Mouse (Mus musculus) forebrain, postnatal 0 days (tissue): ENCODE data around the gene Olfr330. TPM values are rescaled to one million over a fixed set of nuclear protein-coding genes. Genes with fewer than 3 reads are reported as not detected.

ENCODE experiments used
- ATAC-seq: fragments of 200-750 bp; cut with Nextera tagmentation; 2 replicates; pipeline ENCODE4 v1.8.0; 2017; ENCODE audit warnings: mild to moderate bottlenecking, moderate library complexity
- DNase-seq: peaks from one replicate; pipeline ENCODE4 v3.0.0-alpha.2; 2015
- H3K27ac ChIP-seq: fragments of 300-500 bp; sonication (generic); 2 replicates; pipeline ENCODE4 v1.5.1; 2014; ENCODE audit warnings: low read depth, mild to moderate bottlenecking, antibody characterized with exemption, low read length, moderate library complexity, mixed read lengths
- H3K27me3 ChIP-seq: fragments of 300-500 bp; sonication (generic); 2 replicates; pipeline ENCODE4 v1.6.1; 2014; ENCODE audit warnings: mild to moderate bottlenecking, low read length, mixed read lengths; ENCODE audit not compliant: insufficient read depth
- H3K36me3 ChIP-seq: fragments of 300-500 bp; sonication (generic); 2 replicates; pipeline ENCODE4 v1.6.1; 2014; ENCODE audit warnings: mild to moderate bottlenecking, moderate library complexity; ENCODE audit not compliant: insufficient read depth
- H3K4me1 ChIP-seq: fragments of 300-500 bp; sonication (generic); 2 replicates; pipeline ENCODE4 v1.6.1; 2014; ENCODE audit warnings: antibody characterized with exemption; ENCODE audit not compliant: insufficient read depth
- H3K4me2 ChIP-seq: fragments of 300-500 bp; sonication (generic); 2 replicates; pipeline ENCODE4 v1.6.1; 2014; ENCODE audit warnings: low read depth, mild to moderate bottlenecking, moderate library complexity
- H3K4me3 ChIP-seq: fragments of 300-500 bp; sonication (generic); 2 replicates; pipeline ENCODE4 v1.5.1; 2014; ENCODE audit warnings: low read depth, low read length, mixed read lengths
- H3K9ac ChIP-seq: fragments of 300-500 bp; sonication (generic); 2 replicates; pipeline ENCODE4 v1.6.1; 2014; ENCODE audit warnings: mild to moderate bottlenecking
- H3K9me3 ChIP-seq: fragments of 300-500 bp; sonication (generic); 2 replicates; pipeline ENCODE4 v1.6.1; 2016; ENCODE audit warnings: low read length
- CTCF ChIP-seq: sonication (generic); IDR thresholded peaks from 2 replicates; pipeline ENCODE4 v1.5.1; 2016; ENCODE audit warnings: antibody characterized with exemption, control low read depth, low read depth
- WGBS: fragments of 180-500 bp; shearing (Covaris S2); extraction: QIAGEN DNeasy Blood & Tissue Kit; methylation state at CpG from one replicate; pipeline ENCODE4 v1.1.7; 2014; 5-methylcytosine and 5-hydroxymethylcytosine counted together
- polyA plus RNA-seq: library from polyadenylated mRNA; unstranded; fragments of >200 nt; fragmentation: Nextera tagmentation; extraction: Ambion mirVana; gene quantifications from 2 replicates; pipeline ENCODE4 v1.2.1, GENCODE M21; 2015
- total RNA-seq: library from RNA; depleted of rRNA; stranded (reverse); fragments of >200 nt; gene quantifications from 2 replicates; pipeline ENCODE4 v1.2.3, GENCODE M21; 2014; rRNA removed

Gene Olfr330
- total and polyA plus RNA-seq, 2 experiments from 2014 or later: 0.24 TPM; not detected in 1

- Histone ChIP-seq H3K9me3 (no peaks in the 10 kb centered on the region), H3K9ac (no peak overlapping the region), H3K36me3 (no peaks in the 10 kb centered on the region), H3K27me3 (no peaks in the 10 kb centered on the region), H3K4me2 (no peak overlapping the region), H3K4me1 (no peaks in the 10 kb centered on the region), H3K27ac (no peak overlapping the region), H3K4me3 (no peak overlapping the region)
- peak; percentile 54; the same call in 1 of the 2 replicates for ATAC-seq
- 46% methylated on average over 3 of the region's 3 CpGs for WGBS
- peak; percentile 67 for TF ChIP-seq CTCF
- peak; percentile 64 for DNase-seq
These were observed 35.3 kb downstream of the Olfr330 start for GRCm38 (mm10) chr11:58499290-58499689.

DNA sequence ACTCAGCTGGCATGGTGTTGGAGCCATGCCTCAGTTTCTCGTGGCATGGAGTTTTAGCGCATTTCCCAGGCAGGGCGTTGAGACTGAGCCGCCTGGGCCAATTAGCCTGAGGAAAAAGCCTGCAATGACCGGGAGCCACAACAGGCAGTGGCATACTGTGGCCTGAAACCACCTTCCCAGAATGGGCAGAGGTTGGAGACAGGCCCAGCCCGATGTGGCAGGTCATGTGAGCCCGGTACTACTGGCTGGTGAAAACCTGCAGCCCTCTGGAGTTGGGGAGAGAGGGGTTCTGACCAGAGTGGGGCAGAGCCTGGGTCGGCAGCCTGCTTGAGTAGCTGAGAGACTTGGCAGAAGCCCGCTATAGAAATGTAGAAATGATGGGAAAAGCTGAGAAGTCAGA, 35.9 kb downstream of the Olfr330 start:
- Histone ChIP-seq H3K9ac (no peak overlapping the region), H3K27ac (no peak overlapping the region), H3K9me3 (no peaks in the 10 kb centered on the region), H3K27me3 (no peaks in the 10 kb centered on the region), H3K4me2 (no peak overlapping the region), H3K36me3 (no peaks in the 10 kb centered on the region), H3K4me1 (no peaks in the 10 kb centered on the region), H3K4me3 (no peak overlapping the region)
- 84% methylated on average over 9 of the region's 9 CpGs for WGBS
- DNase-seq (no peak), ATAC-seq (no peak)
- TF ChIP-seq CTCF: no peak

GRCm38 (mm10) chr11:58492455-58492854, 42.2 kb downstream of the Olfr330 start, which contains the start of gene Olfr332:
Gene Olfr332, minus strand, starts transcription at chr11:58492555.
- Histone ChIP-seq H3K4me3 (no peak within 1 kb of the TSS), H3K27me3 (no peaks in the 10 kb centered on the region), H3K9ac (no peak within 1 kb of the TSS), H3K9me3 (no peaks in the 10 kb centered on the region), H3K36me3 (no peaks in the 10 kb centered on the region), H3K27ac (no peak within 1 kb of the TSS), H3K4me2 (no peak within 1 kb of the TSS), H3K4me1 (no peaks in the 10 kb centered on the region)
- WGBS: 81% methylated on average over 2 of the region's 2 CpGs
- no peak for TF ChIP-seq CTCF
- DNase-seq (no peak), ATAC-seq (no peak)

Other genes starting within 250 kb of the Olfr330 start
- gene Zfp692, start 227.8 kb downstream of the Olfr330 start, total RNA-seq: 25.6 and 30.0 TPM in 2 replicates
- 14.8 and 17.7 TPM in 2 replicates for gene Zfp692, start 227.8 kb downstream of the Olfr330 start, polyA plus RNA-seq
- gene Zfp672, start 204.5 kb downstream of the Olfr330 start, total RNA-seq: 41.5 and 41.7 TPM in 2 replicates
- 38.8 and 41.2 TPM in 2 replicates for gene Zfp672, start 204.5 kb downstream of the Olfr330 start, polyA plus RNA-seq
- 43.1 and 44.3 TPM in 2 replicates for gene Sh3bp5l, start 204.1 kb downstream of the Olfr330 start, total RNA-seq
- gene Sh3bp5l, start 204.1 kb downstream of the Olfr330 start, polyA plus RNA-seq: 35.8 and 44.9 TPM in 2 replicates
- not detected in 2 replicates for gene Lypd8, start 155.8 kb downstream of the Olfr330 start, total RNA-seq
- 0.13 TPM in 1 of 2 replicates, not detected in the other for gene Lypd8, start 155.8 kb downstream of the Olfr330 start, polyA plus RNA-seq
- gene 1810065E05Rik, start 113.7 kb downstream of the Olfr330 start, total RNA-seq: not detected in 2 replicates
- not detected in 2 replicates for gene 1810065E05Rik, start 113.7 kb downstream of the Olfr330 start, polyA plus RNA-seq
- gene Gm12253, start 102.3 kb downstream of the Olfr330 start, total RNA-seq: not detected in 2 replicates
- gene Gm12253, start 102.3 kb downstream of the Olfr330 start, polyA plus RNA-seq: not detected in 2 replicates
- gene Lypd9, start 81.9 kb downstream of the Olfr330 start, total RNA-seq: not detected in 2 replicates
- gene Lypd9, start 81.9 kb downstream of the Olfr330 start, polyA plus RNA-seq: not detected in 2 replicates
- not detected in 2 replicates for gene Olfr30, start 72.6 kb downstream of the Olfr330 start, total RNA-seq
- gene Olfr30, start 72.6 kb downstream of the Olfr330 start, polyA plus RNA-seq: not detected in 2 replicates
- not detected in 2 replicates for gene Olfr332, start 42.3 kb downstream of the Olfr330 start, total RNA-seq
- gene Olfr332, start 42.3 kb downstream of the Olfr330 start, polyA plus RNA-seq: 0.29 TPM in 1 of 2 replicates, not detected in the other
- gene Olfr331, start 32.3 kb downstream of the Olfr330 start, total RNA-seq: not detected in 2 replicates
- gene Olfr331, start 32.3 kb downstream of the Olfr330 start, polyA plus RNA-seq: not detected in 2 replicates
- not detected in 2 replicates for gene Olfr329-ps, start 11.6 kb upstream of the Olfr330 start, total RNA-seq
- not detected in 2 replicates for gene Olfr329-ps, start 11.6 kb upstream of the Olfr330 start, polyA plus RNA-seq
- not detected in 2 replicates for gene Olfr328, start 20.8 kb upstream of the Olfr330 start, total RNA-seq
- gene Olfr328, start 20.8 kb upstream of the Olfr330 start, polyA plus RNA-seq: not detected in 2 replicates
- not detected in 2 replicates for gene Olfr224, start 35.7 kb upstream of the Olfr330 start, total RNA-seq
- gene Olfr224, start 35.7 kb upstream of the Olfr330 start, polyA plus RNA-seq: 0.10 TPM in 1 of 2 replicates, not detected in the other
- not detected in 2 replicates for gene Olfr325, start 42.9 kb upstream of the Olfr330 start, total RNA-seq
- gene Olfr325, start 42.9 kb upstream of the Olfr330 start, polyA plus RNA-seq: not detected in 2 replicates
- gene Olfr324, start 60.3 kb upstream of the Olfr330 start, total RNA-seq: not detected in 2 replicates
- 0.13 TPM in 1 of 2 replicates, not detected in the other for gene Olfr324, start 60.3 kb upstream of the Olfr330 start, polyA plus RNA-seq
- not detected in 2 replicates for gene 2210407C18Rik, start 81.2 kb upstream of the Olfr330 start, total RNA-seq
- not detected in 2 replicates for gene 2210407C18Rik, start 81.2 kb upstream of the Olfr330 start, polyA plus RNA-seq
- gene Olfr323, start 95.7 kb upstream of the Olfr330 start, total RNA-seq: not detected in 2 replicates
- gene Olfr323, start 95.7 kb upstream of the Olfr330 start, polyA plus RNA-seq: not detected in 2 replicates
- 0.15 TPM in 1 of 2 replicates, not detected in the other for gene Trim58, start 105.6 kb upstream of the Olfr330 start, total RNA-seq
- gene Trim58, start 105.6 kb upstream of the Olfr330 start, polyA plus RNA-seq: 0.06 and 0.19 TPM in 2 replicates
- gene Olfr322, start 123.9 kb upstream of the Olfr330 start, total RNA-seq: not detected in 2 replicates
- not detected in 2 replicates for gene Olfr322, start 123.9 kb upstream of the Olfr330 start, polyA plus RNA-seq
- not detected in 2 replicates for gene Olfr320, start 146.3 kb upstream of the Olfr330 start, total RNA-seq
- not detected in 2 replicates for gene Olfr320, start 146.3 kb upstream of the Olfr330 start, polyA plus RNA-seq
- gene Olfr319, start 164.3 kb upstream of the Olfr330 start, total RNA-seq: not detected in 2 replicates
- gene Olfr319, start 164.3 kb upstream of the Olfr330 start, polyA plus RNA-seq: not detected in 2 replicates
- gene Olfr318, start 189.2 kb upstream of the Olfr330 start, total RNA-seq: not detected in 2 replicates
- not detected in 2 replicates for gene Olfr318, start 189.2 kb upstream of the Olfr330 start, polyA plus RNA-seq
- gene Olfr317, start 204.4 kb upstream of the Olfr330 start, total RNA-seq: 0.15 and 0.81 TPM in 2 replicates
- 0.12 and 0.13 TPM in 2 replicates for gene Olfr317, start 204.4 kb upstream of the Olfr330 start, polyA plus RNA-seq
- gene Olfr316, start 217.9 kb upstream of the Olfr330 start, total RNA-seq: not detected in 2 replicates
- gene Olfr316, start 217.9 kb upstream of the Olfr330 start, polyA plus RNA-seq: 0.16 TPM in 1 of 2 replicates, not detected in the other
- gene Olfr315, start 238.4 kb upstream of the Olfr330 start, total RNA-seq: 0.29 TPM in 1 of 2 replicates, not detected in the other
- not detected in 2 replicates for gene Olfr315, start 238.4 kb upstream of the Olfr330 start, polyA plus RNA-seq
- gene Olfr314, start 248.1 kb upstream of the Olfr330 start, total RNA-seq: not detected in 2 replicates
- gene Olfr314, start 248.1 kb upstream of the Olfr330 start, polyA plus RNA-seq: not detected in 2 replicates